Mouse (Mus musculus) C2C12 (cell line): ENCODE measurements around the gene Lsm7.

Experiments used
- CEBPB ChIP-seq: IDR thresholded peaks from one replicate; pipeline ENCODE4 v1.6.1; 2011; ENCODE audit warnings: low read depth, mild to moderate bottlenecking, control low read depth, moderate library complexity
- CTCF ChIP-seq: IDR thresholded peaks from one replicate; pipeline ENCODE4 v1.5.1; 2011; ENCODE audit not compliant: control insufficient read depth, insufficient read depth, insufficient read length
- FOSL1 ChIP-seq: IDR thresholded peaks from one replicate; pipeline ENCODE4 v1.8.0; 2011; ENCODE audit warnings: mild to moderate bottlenecking, low read length; ENCODE audit not compliant: poor library complexity, insufficient read depth, severe bottlenecking
- MAX ChIP-seq: IDR thresholded peaks from one replicate; pipeline ENCODE4 v1.6.1; 2011; ENCODE audit warnings: mild to moderate bottlenecking, control low read depth
- MYOD1 ChIP-seq: IDR thresholded peaks from one replicate; pipeline ENCODE4 v1.6.1; 2011; ENCODE audit warnings: low read depth; ENCODE audit not compliant: control insufficient read depth, insufficient read length
- MYOG ChIP-seq: IDR thresholded peaks from one replicate; pipeline ENCODE4 v1.6.1; 2011; ENCODE audit not compliant: control insufficient read depth, insufficient read length; ENCODE audit errors: extremely low read depth
- USF1 ChIP-seq: IDR thresholded peaks from one replicate; pipeline ENCODE4 v1.6.1; 2011; ENCODE audit warnings: low read depth, mild to moderate bottlenecking, control low read depth, moderate library complexity

- TF ChIP-seq FOSL1 (no peak), CTCF (no peak), MYOG (no peak), MAX (no peak), CEBPB (no peak), MYOD1 (no peak), USF1 (no peak)
Observed at GRCm38 (mm10) chr10:80827870-80828420, 27.1 kb downstream of the Lsm7 start.
